Mouse (Mus musculus): Measurements from ENCODE around the gene Pappa.

GRCm38 (mm10) chr4:65158651-65159050 lies 34.7 kb downstream of the Pappa start:
- TF ChIP-seq CTCF (IDR thresholded peaks at IDR 0.05; ENCODE audit: low read depth, low read length) (no peak), POLR2A (IDR thresholded peaks at IDR 0.05; ENCODE audit: borderline replicate concordance, low read depth, low read length) (no peak)
